Mouse (Mus musculus) right cerebral cortex, adult 2 months (tissue): ENCODE data around the gene Olfr63.
"Not testable (repeated sequence)": the region's sequence is repeated elsewhere in the genome, so short reads cannot be mapped to it uniquely, and the experiment has no call there.

Source experiments
- DNase-seq, 2 experiments: peaks; one replicate each; pipeline ENCODE4 v3.0.0; 2021 to 2022; ENCODE audit warnings: low spot score in 2 of 2

Olfr63 gene

GRCm38 (mm10) chr17:33264376-33264775 lies at the start of gene Olfr63:
Gene Olfr63, plus strand, starts transcription at chr17:33264676.
- no peak for DNase-seq

GRCm38 (mm10) chr17:33221590-33221989 lies 42.9 kb upstream of the Olfr63 start, which contains the start of gene Olfr1564:
Gene Olfr1564, minus strand, starts transcription at chr17:33221690.
- no peak for DNase-seq

DNA sequence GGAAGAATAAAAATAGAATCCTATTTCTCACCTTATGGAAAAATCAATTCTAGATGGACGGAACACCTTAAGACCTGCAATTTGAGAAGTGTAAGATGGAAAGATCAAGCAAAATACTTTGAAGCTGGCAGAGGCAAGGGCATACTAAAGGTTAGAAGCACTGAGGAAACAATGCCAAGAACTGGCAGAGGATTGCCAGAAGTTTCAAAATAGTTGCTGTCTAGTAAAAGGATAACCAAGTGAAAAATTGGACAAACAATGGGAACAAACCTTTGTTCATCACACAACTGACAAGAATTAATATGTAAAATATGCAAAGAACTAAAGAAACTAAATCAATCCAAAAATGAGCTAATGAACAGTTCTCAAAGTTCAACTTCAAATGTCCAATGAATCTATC lies 27.8 kb upstream of the Olfr63 start:
- DNase-seq = not testable (repeated sequence)

GRCm38 (mm10) chr17:33254530-33255318 lies 9.8 kb upstream of the Olfr63 start, which contains the start of gene Zfp955a:
Gene Zfp955a, minus strand, starts transcription at chr17:33255145.
- DNase-seq = not testable (repeated sequence)

- not testable (repeated sequence) for DNase-seq
These were observed 9.2 kb upstream of the Olfr63 start for GRCm38 (mm10) chr17:33255319-33255657.

DNA sequence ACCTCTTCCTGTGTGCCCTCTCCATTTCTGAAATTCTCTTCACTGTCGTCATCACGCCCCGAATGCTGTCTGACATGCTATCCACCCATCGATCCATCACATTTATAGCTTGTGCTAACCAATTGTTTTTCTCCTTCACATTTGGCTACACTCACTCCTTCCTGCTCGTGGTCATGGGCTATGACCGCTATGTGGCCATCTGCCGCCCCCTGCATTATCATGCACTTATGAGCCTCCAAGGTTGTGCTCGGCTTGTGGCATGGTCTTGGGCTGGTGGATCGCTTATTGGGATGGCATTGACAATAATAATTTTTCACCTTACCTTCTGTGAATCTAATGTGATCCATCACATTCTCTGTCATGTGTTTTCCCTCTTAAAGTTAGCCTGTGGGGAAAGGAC lies 4.4 kb downstream of the Olfr63 start:
- no peak for DNase-seq

DNA sequence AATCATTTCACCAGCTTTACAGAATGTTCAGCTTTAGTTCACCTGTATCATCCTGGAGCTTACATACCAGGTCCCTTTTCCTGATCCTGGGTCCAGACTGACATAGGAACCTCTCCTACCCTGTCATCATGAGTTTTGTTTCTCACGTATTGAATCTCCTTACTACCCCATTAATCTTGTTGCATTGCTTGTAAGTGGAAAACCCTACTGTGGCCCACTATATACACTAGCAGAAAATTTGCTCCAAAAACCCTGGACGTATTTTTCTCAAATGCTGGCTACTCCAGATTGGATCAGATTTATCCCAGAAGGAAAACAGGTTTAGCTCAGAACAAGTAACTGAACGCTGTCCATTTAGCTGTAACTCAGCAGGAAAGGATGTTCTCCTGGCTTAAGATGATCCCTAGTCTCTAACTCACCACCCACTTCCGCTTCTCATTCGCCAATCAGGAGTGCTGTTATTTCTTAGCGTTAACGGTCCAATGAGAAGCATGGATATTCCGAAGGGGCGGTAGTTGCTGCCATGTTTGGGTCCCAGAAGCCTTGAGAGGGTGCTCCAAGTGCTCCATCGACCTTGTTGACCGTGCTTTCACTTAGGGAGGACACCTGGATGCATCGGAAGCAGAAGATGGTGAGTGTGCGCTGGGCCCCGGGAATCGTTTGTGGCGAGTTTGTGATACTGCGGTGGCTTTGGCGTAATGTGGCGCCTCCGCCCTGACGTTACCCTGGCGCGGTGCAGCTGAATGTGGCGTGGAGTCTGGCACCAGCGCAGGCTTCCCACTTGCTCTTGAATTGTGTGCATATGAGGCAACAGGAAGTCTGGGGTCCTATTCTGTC lies 24.8 kb downstream of the Olfr63 start, which contains the start of gene Zfp955b:
TSS of gene Zfp955b (plus strand) at position 506 of the 837 bp plus-strand sequence.
- not testable (repeated sequence) for DNase-seq

DNA sequence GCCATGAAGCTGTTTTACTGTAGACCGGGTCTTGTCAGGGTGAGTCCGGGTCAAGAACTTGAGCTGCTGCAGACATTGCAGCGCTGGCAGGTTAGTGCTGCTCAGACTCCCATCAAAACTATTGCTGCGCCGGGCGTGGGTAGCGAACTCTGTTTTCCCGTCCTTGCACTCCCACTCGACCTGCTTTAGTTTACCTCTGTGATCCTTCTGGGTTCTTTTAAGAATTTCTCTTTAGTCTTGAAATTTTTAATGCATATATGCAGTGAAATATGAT lies 25.3 kb downstream of the Olfr63 start:
- DNase-seq = not testable (repeated sequence)
